ENCODE assay signal across 8 mouse cellular contexts in genomic region chr9:118082575-118083431, GRCm38 (mm10). TPM values are rescaled to one million over a fixed set of nuclear protein-coding genes. Genes with fewer than 3 reads are reported as not detected.
DNase-seq lines count a peak whose midpoint lies in the region; ATAC-seq and TF ChIP-seq lines count a peak whose summit lies in the region.

No protein-coding gene starts in this region.

- DNase-seq in kidney, postnatal 0 days (ENCODE audit: low spot score): peak; percentile 50
- DNase-seq in kidney, postnatal 25 days: no peak
- DNase-seq in ovary, adult 18-20 months (ENCODE audit: low spot score): no peak
- no peak for DNase-seq in layer of hippocampus, adult 11-12 months (ENCODE audit: low spot score)
- no peak for DNase-seq in right cerebral cortex, adult 2 months (ENCODE audit: low spot score in 2 of 2)

- WGBS in kidney, postnatal 0 days: 11% methylated on average over 22 of the region's 22 CpGs
- 22% methylated on average over 22 of the region's 22 CpGs for WGBS in limb, embryonic 13.5 days
- 19% methylated on average over 22 of the region's 22 CpGs for WGBS in neural tube, embryonic 13.5 days

- H3K36me3 ChIP-seq in kidney, postnatal 0 days (ENCODE audit: insufficient read depth, low read length): no peaks in the 10 kb centered on the region
- H3K36me3 ChIP-seq in limb, embryonic 13.5 days: no peaks in the 10 kb centered on the region
- H3K36me3 ChIP-seq in neural tube, embryonic 13.5 days: no peaks in the 10 kb centered on the region

- no peaks in the 10 kb centered on the region for H3K9me3 ChIP-seq in kidney, postnatal 0 days (replicated peaks; ENCODE audit: low read length)
- H3K9me3 ChIP-seq in limb, embryonic 13.5 days: no peaks in the 10 kb centered on the region
- no peaks in the 10 kb centered on the region for H3K9me3 ChIP-seq in neural tube, embryonic 13.5 days

- no peak for TF ChIP-seq CTCF in kidney, postnatal 0 days (IDR thresholded peaks at IDR 0.05; ENCODE audit: low read depth)

- H3K27me3 ChIP-seq in kidney, postnatal 0 days (ENCODE audit: insufficient read depth, low read length): no peaks in the 10 kb centered on the region
- H3K27me3 ChIP-seq in limb, embryonic 13.5 days: no peaks in the 10 kb centered on the region
- H3K27me3 ChIP-seq in neural tube, embryonic 13.5 days: no peaks in the 10 kb centered on the region

- H3K9ac ChIP-seq in kidney, postnatal 0 days (ENCODE audit: low read depth, low read length): peak overlapping the region; percentile 27; the same call in 1 of the 2 replicates
- peak overlapping the region; percentile 53 for H3K9ac ChIP-seq in limb, embryonic 13.5 days
- peak overlapping the region; percentile 59 for H3K9ac ChIP-seq in neural tube, embryonic 13.5 days

- H3K27ac ChIP-seq in kidney, postnatal 0 days: no peak overlapping the region
- H3K27ac ChIP-seq in limb, embryonic 13.5 days: peak overlapping the region; percentile 15; the same call in 1 of the 2 replicates
- H3K27ac ChIP-seq in neural tube, embryonic 13.5 days (replicated peaks): no peak overlapping the region

- ATAC-seq in kidney, postnatal 0 days (replicated peaks; ENCODE audit: low FRiP score, low read depth): no peak
- ATAC-seq in erythroblast, adult 5-6 weeks (replicated peaks; ENCODE audit: low FRiP score, poor library complexity, severe bottlenecking): peak; percentile 52; the same call in 1 of the 2 replicates
- peak; percentile 28; the same call in 1 of the 2 replicates for ATAC-seq in limb, embryonic 13.5 days (ENCODE audit: low FRiP score, low read depth)
- ATAC-seq in neural tube, embryonic 13.5 days (ENCODE audit: low read depth): peak; percentile 40; the same call in 1 of the 2 replicates

- H3K4me1 ChIP-seq in kidney, postnatal 0 days (replicated peaks; ENCODE audit: insufficient read depth, low read length): no peaks in the 10 kb centered on the region
- peaks cover 11% of the 10 kb centered on the region for H3K4me1 ChIP-seq in limb, embryonic 13.5 days
- H3K4me1 ChIP-seq in neural tube, embryonic 13.5 days (replicated peaks): peaks cover 11% of the 10 kb centered on the region

- H3K4me3 ChIP-seq in kidney, postnatal 0 days (replicated peaks; ENCODE audit: low read depth, low read length): peak overlapping the region; percentile 18
- H3K4me3 ChIP-seq in limb, embryonic 13.5 days: peak overlapping the region; percentile 35
- H3K4me3 ChIP-seq in neural tube, embryonic 13.5 days: peak overlapping the region; percentile 25

- peak overlapping the region; percentile 63 for H3K4me2 ChIP-seq in kidney, postnatal 0 days (ENCODE audit: low read length)
- H3K4me2 ChIP-seq in limb, embryonic 13.5 days (replicated peaks): peak overlapping the region; percentile 64
- peak overlapping the region; percentile 54 for H3K4me2 ChIP-seq in neural tube, embryonic 13.5 days

RNA-seq across cellular contexts. Expression of gene Azi2, which starts 42.5 kb away (rescaled TPM):
- 63.5 and 67.0 TPM in 2 replicates for polyA plus RNA-seq in kidney, postnatal 0 days (2015; fragmentation: Nextera tagmentation; extraction: Ambion mirVana)
- total RNA-seq in erythroblast, adult 5-6 weeks (2015; ENCODE audit: low replicate concordance): 50.3 and 60.4 TPM in 2 replicates
- 56.3 and 87.4 TPM in 2 replicates for total RNA-seq in erythroblast, adult 5-6 weeks (2017; ENCODE audit: low replicate concordance)
- polyA plus RNA-seq in limb, embryonic 13.5 days (2015; fragmentation: Nextera tagmentation; extraction: Ambion mirVana): 72.6 and 75.6 TPM in 2 replicates
- 77.5 and 85.3 TPM in 2 replicates for polyA plus RNA-seq in neural tube, embryonic 13.5 days (2015; fragmentation: Nextera tagmentation; extraction: Ambion mirVana)
